Comparison of ENCODE assay signal across 27 mouse cellular contexts in the genomic region with DNA sequence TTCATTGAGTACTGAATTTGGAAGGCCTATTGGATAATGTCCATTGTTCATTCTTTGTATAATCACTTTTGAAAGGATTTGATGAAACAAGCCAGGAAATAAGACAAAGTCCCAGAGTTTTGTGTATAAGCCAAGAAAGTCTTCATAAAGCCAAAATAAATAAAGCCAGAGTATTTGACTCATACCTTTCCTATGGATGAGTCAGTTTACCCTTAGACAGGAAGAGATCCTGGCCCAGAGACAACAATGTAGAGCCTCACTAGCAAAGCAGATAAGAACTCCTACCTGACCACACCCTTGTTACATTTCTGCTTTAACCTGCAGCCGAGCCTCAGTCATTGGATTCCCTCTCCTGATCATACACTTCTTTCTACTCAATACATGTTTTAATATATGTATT. TPM values are rescaled to one million over a fixed set of nuclear protein-coding genes. Genes with fewer than 3 reads are reported as not detected.
"Had no signal": no experiment of that assay in that cellular context is flagged by ENCODE, and none has a peak within 500 bp of the region (broad histone marks: within the 10 kb centered on the region; RNA-seq: fewer than 3 reads in every experiment).

No protein-coding gene starts in this region.

- H3K27me3 ChIP-seq: heart, embryonic 13.5 days; heart, embryonic 15.5 days; hindbrain, embryonic 13.5 days; hindbrain, embryonic 15.5 days; limb, embryonic 12.5 days; liver, embryonic 13.5 days; liver, embryonic 15.5 days had no signal

- H3K36me3 ChIP-seq: heart, embryonic 15.5 days; hindbrain, embryonic 13.5 days; hindbrain, embryonic 15.5 days; limb, embryonic 12.5 days; liver, embryonic 15.5 days had no signal

- DNase-seq: gastrocnemius, postnatal 14 days; heart, adult 2 months; heart, postnatal 14 days; heart, postnatal 36 days; kidney, adult 18-20 months; kidney, adult 8-10 months; kidney, postnatal 10 days; kidney, postnatal 25 days; kidney, postnatal 4 days; liver; liver, embryonic 13.5 days had no signal

- H3K9me3 ChIP-seq: heart, embryonic 13.5 days; heart, embryonic 15.5 days; hindbrain, embryonic 13.5 days; hindbrain, embryonic 15.5 days; limb, embryonic 10.5 days; limb, embryonic 12.5 days; liver, embryonic 13.5 days; liver, embryonic 15.5 days had no signal

- ATAC-seq: hindbrain, postnatal 0 days; intestine, postnatal 0 days had no signal

- H3K4me1 ChIP-seq: hindbrain, embryonic 13.5 days; hindbrain, embryonic 15.5 days; liver, embryonic 13.5 days; liver, embryonic 15.5 days had no signal

- H3K4me3 ChIP-seq: heart, adult 2 months; heart, embryonic 13.5 days; heart, embryonic 15.5 days; hindbrain, embryonic 13.5 days; hindbrain, embryonic 15.5 days; layer of hippocampus, adult 2 months; limb, embryonic 10.5 days; limb, embryonic 12.5 days; liver, embryonic 13.5 days; liver, embryonic 15.5 days had no signal

- H3K27ac ChIP-seq: heart, adult 2 months; heart, embryonic 13.5 days; heart, embryonic 15.5 days; hindbrain, embryonic 13.5 days; hindbrain, embryonic 15.5 days; hindbrain, postnatal 0 days; layer of hippocampus, adult 2 months; limb, embryonic 10.5 days; limb, embryonic 12.5 days; liver, embryonic 13.5 days; liver, embryonic 15.5 days had no signal

- H3K9ac ChIP-seq: heart, embryonic 13.5 days; heart, embryonic 15.5 days; hindbrain, embryonic 13.5 days; hindbrain, embryonic 15.5 days; limb, embryonic 12.5 days; liver, embryonic 13.5 days; liver, embryonic 15.5 days had no signal

- H3K4me2 ChIP-seq: heart, embryonic 11.5 days; heart, embryonic 13.5 days; heart, embryonic 15.5 days; hindbrain, embryonic 13.5 days; hindbrain, embryonic 15.5 days; limb, embryonic 12.5 days; liver, embryonic 11.5 days; liver, embryonic 13.5 days; liver, embryonic 15.5 days had no signal

RNA-seq across cellular contexts. Expression of gene Tbx15, which starts 52.1 kb away (rescaled TPM):
- total RNA-seq: granulocyte monocyte progenitor cell, adult 5-6 weeks; hematopoietic stem cell, adult 5-6 weeks had no signal
- polyA plus RNA-seq: intestine, embryonic 14.5 days; intestine, postnatal 0 days; kidney, embryonic 14.5 days had no signal
